Mouse (Mus musculus) subcutaneous adipose tissue, adult 2 months (tissue): Measurements from ENCODE around the gene Pllp. TPM values are rescaled to one million over a fixed set of nuclear protein-coding genes. Genes with fewer than 3 reads are reported as not detected.

Source experiments
- polyA plus RNA-seq: library from polyadenylated mRNA; depleted of rRNA; stranded (reverse); fragments of >200 nt; gene quantifications from 2 replicates; pipeline ENCODE4 v1.2.3, GENCODE M21; 2012; ENCODE audit warnings: low replicate concordance; rRNA removed

Gene Pllp
- polyA plus RNA-seq, result 25.6 and 29.9 TPM in 2 replicates

GRCm38 (mm10) chr8:94695994-94696384 is at the start of gene Pllp:
Gene Pllp, minus strand, starts transcription at chr8:94696278.

GRCm38 (mm10) chr8:94745476-94746184 is 49.6 kb upstream of the Pllp start, which contains the start of gene Ccl22:
Gene Ccl22, plus strand, starts transcription at chr8:94745590.

GRCm38 (mm10) chr8:94666456-94667308 is 29.4 kb downstream of the Pllp start, which contains the start of gene Arl2bp:
Gene Arl2bp, plus strand, starts transcription at chr8:94666600.

Other genes with a start within 250 kb of the Pllp start
- 44.4 and 124 TPM in 2 replicates for gene Cpne2, start 163.3 kb downstream of the Pllp start, polyA plus RNA-seq
- gene Rspry1, start 94.3 kb downstream of the Pllp start, polyA plus RNA-seq, result 8.9 and 11.7 TPM in 2 replicates
- 19.9 and 21.5 TPM in 2 replicates for gene Fam192a, start 94.3 kb downstream of the Pllp start, polyA plus RNA-seq
- gene Arl2bp, start 29.7 kb downstream of the Pllp start, polyA plus RNA-seq, result 104 and 142 TPM in 2 replicates
- gene Ccl22, start 49.3 kb upstream of the Pllp start, polyA plus RNA-seq, result 3.3 and 5.1 TPM in 2 replicates
- gene Cx3cl1, start 75.7 kb upstream of the Pllp start, polyA plus RNA-seq, result 9.1 and 15.8 TPM in 2 replicates
- gene Ccl17, start 114.2 kb upstream of the Pllp start, polyA plus RNA-seq, result 0.44 and 1.3 TPM in 2 replicates
- gene Coq9, start 142.0 kb upstream of the Pllp start, polyA plus RNA-seq, result 175 and 245 TPM in 2 replicates
- 31.1 and 42.8 TPM in 2 replicates for gene Ciapin1, start 142.1 kb upstream of the Pllp start, polyA plus RNA-seq
- 78.9 and 117 TPM in 2 replicates for gene Polr2c, start 161.2 kb upstream of the Pllp start, polyA plus RNA-seq
- gene Dok4, start 180.1 kb upstream of the Pllp start, polyA plus RNA-seq, result 27.2 and 32.0 TPM in 2 replicates
- 14.8 and 31.5 TPM in 2 replicates for gene Ccdc102a, start 221.8 kb upstream of the Pllp start, polyA plus RNA-seq
- 3.8 and 4.9 TPM in 2 replicates for gene Adgrg5, start 227.4 kb upstream of the Pllp start, polyA plus RNA-seq